Mouse (Mus musculus) central nervous system, embryonic 11.5 days (tissue): ENCODE data around the gene Abcg1. TPM values are rescaled to one million over a fixed set of nuclear protein-coding genes. Genes with fewer than 3 reads are reported as not detected.

ENCODE experiments used
- polyA plus RNA-seq: library from polyadenylated mRNA; depleted of rRNA; stranded (reverse); fragments of >200 nt; gene quantifications from 2 replicates; pipeline ENCODE4 v1.2.3, GENCODE M21; 2012; rRNA removed

The Abcg1 gene
- polyA plus RNA-seq = 2.8 and 4.1 TPM in 2 replicates

GRCm38 (mm10) chr17:31057151-31057890 lies at the start of gene Abcg1:
Gene Abcg1 (plus strand): TSS chr17:31057675.

GRCm38 (mm10) chr17:31129452-31129851 lies 72.0 kb downstream of the Abcg1 start, which contains the start of gene Tff3:
Gene Tff3 (minus strand): TSS chr17:31129646.

GRCm38 (mm10) chr17:31144040-31145037 lies 86.9 kb downstream of the Abcg1 start, which contains the start of gene Tff2:
Gene Tff2 (minus strand): TSS chr17:31144282.

DNA sequence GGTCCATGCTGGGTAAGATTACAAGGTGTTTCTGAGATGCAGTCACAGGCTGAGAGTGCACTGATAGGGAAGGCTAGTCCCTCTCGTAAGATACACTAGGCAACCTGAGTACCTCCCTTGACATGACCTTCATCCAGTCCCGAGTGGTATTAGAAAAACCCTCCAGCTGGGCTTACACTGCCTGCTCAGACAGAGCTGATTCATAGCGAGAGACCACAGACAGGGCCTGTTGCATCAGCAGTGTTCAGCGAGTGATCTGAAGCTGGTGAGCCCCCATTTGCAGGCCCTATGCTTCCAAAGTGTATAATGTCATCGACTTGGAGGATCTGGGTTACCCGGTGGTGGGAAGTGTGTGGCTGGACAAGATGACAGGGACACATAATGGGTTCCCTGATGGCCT lies 107.7 kb downstream of the Abcg1 start, which contains the start of gene Tff1:
Gene Tff1 (minus strand): TSS at position 151 of the 400 bp plus-strand sequence.

Other genes with a start within 250 kb of the Abcg1 start
- 0.05 and 0.09 TPM in 2 replicates for gene Glp1r, start 155.9 kb upstream of the Abcg1 start, polyA plus RNA-seq
- gene Umodl1, start 103.0 kb upstream of the Abcg1 start, polyA plus RNA-seq = 0.04 and 0.05 TPM in 2 replicates
- 0.16 and 2.0 TPM in 2 replicates for gene Tff3, start 72.0 kb downstream of the Abcg1 start, polyA plus RNA-seq
- 0.13 TPM in 1 of 2 replicates, not detected in the other for gene Tff2, start 86.6 kb downstream of the Abcg1 start, polyA plus RNA-seq
- gene Tff1, start 107.6 kb downstream of the Abcg1 start, polyA plus RNA-seq = not detected in 2 replicates
- gene Tmprss3, start 141.3 kb downstream of the Abcg1 start, polyA plus RNA-seq = 0.09 and 0.11 TPM in 2 replicates
- 0.97 and 1.2 TPM in 2 replicates for gene Ubash3a, start 150.2 kb downstream of the Abcg1 start, polyA plus RNA-seq
- gene Rsph1, start 219.7 kb downstream of the Abcg1 start, polyA plus RNA-seq = 1.0 and 2.0 TPM in 2 replicates
- gene Slc37a1, start 229.1 kb downstream of the Abcg1 start, polyA plus RNA-seq = 5.0 and 7.4 TPM in 2 replicates